Mouse (Mus musculus): Measurements from ENCODE around the gene Rnasek. TPM values are rescaled to one million over a fixed set of nuclear protein-coding genes. Genes with fewer than 3 reads are reported as not detected.

The Rnasek gene
- polyA plus RNA-seq, 1 experiment from 2014 or later = 227 TPM

DNA sequence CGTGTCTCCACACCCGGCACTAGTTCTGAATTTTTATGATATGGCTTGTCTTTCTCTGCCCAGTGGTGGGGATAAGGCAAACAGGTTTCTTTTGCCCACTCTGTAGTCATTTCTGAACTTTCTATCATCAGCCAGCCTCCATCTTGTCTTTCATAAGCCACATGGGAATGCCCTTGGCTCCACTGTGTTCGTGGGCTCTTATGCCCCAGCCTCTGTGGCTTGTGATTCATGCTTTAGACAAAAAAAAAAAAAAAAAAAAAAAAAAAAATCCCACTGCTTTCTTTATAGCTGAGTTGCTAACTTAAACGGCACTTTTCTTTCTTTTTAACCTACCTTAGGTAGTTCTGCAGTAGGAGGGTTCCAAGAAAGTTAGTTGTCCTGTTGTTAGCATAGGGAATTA, 47.5 kb downstream of the Rnasek start:
- Histone ChIP-seq H3K4me2 (no peak overlapping the region), H3K9me3 (replicated peaks) (peaks cover 4% of the 10 kb centered on the region; the same call in 1 of the 2 replicates), H3K36me3 (ENCODE audit: poor library complexity, severe bottlenecking) (no peaks in the 10 kb centered on the region), H3K27me3 (no peaks in the 10 kb centered on the region), H3K4me3 (no peak overlapping the region), H3K9ac (no peak overlapping the region), H3K27ac (no peak overlapping the region), H3K4me1 (no peaks in the 10 kb centered on the region)
- ATAC-seq = no peak
- WGBS = 87% methylated on average over 4 of the region's 4 CpGs

DNA sequence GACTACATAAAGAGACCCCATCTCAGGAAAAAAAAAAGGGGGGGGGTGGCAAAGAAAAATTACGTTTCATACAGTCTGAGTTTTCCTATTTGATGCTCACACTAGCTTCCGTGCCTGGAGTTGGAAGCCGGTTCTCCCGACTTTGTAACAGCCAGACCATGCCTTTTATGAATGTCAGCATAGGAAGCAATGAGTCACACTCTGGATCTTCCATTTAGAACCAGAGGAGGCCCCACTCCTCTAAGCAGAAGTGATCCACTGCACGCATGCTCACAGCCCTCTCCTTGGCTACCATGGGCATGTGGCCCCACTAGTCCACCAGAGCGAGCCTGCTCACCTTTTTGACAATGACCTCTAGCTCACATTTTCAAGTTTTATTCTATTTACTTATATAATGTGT, 48.5 kb downstream of the Rnasek start:
- H3K9ac ChIP-seq = no peak overlapping the region
- 86% methylated on average over 6 of the region's 6 CpGs for WGBS

GRCm38 (mm10) chr11:70189319-70190134, 50.1 kb downstream of the Rnasek start:
- H3K9me3 ChIP-seq (replicated peaks) = no peaks in the 10 kb centered on the region
- no peaks in the 10 kb centered on the region for H3K27me3 ChIP-seq
- no peak overlapping the region for H3K27ac ChIP-seq
- WGBS = 88% methylated on average over 28 of the region's 28 CpGs
- no peak for ATAC-seq
- no peaks in the 10 kb centered on the region for H3K4me1 ChIP-seq
- H3K4me3 ChIP-seq = no peak overlapping the region
- no peak overlapping the region for H3K4me2 ChIP-seq
- no peaks in the 10 kb centered on the region for H3K36me3 ChIP-seq (ENCODE audit: poor library complexity, severe bottlenecking)
- no peak overlapping the region for H3K9ac ChIP-seq

More for the DNA sequence above, 48.5 kb downstream of the Rnasek start:
- H3K4me2 ChIP-seq = no peak overlapping the region
- H3K27me3 ChIP-seq = no peaks in the 10 kb centered on the region
- no peaks in the 10 kb centered on the region for H3K4me1 ChIP-seq
- H3K9me3 ChIP-seq (replicated peaks) = peaks cover 4% of the 10 kb centered on the region; the same call in 1 of the 2 replicates
- H3K27ac ChIP-seq = no peak overlapping the region
- H3K36me3 ChIP-seq (ENCODE audit: poor library complexity, severe bottlenecking) = no peaks in the 10 kb centered on the region
- no peak overlapping the region for H3K4me3 ChIP-seq
- ATAC-seq = no peak

MicroRNAs encoded within 50 kb of the gene (microRNA counts, 519-probe panel; counts per million panel counts)
- microRNA mmu-miR-195 = 177 counts per million, percentile 53 among the panel's probes with 10 or more counts
- microRNA mmu-miR-497 = 177 counts per million, percentile 53 among the panel's probes with 10 or more counts

Small RNA genes within 50 kb of the gene (microRNA-seq; reads per million reads assigned to microRNA genes)
- gene Mir195a (366 reads per million, percentile 68 among the genes with 10 or more reads in this experiment), gene Mir497 (not detected), gene Mir497b (not detected)

Other genes starting within 250 kb of the Rnasek start
- gene Gabarap, start 248.7 kb downstream of the Rnasek start, polyA plus RNA-seq (2015; fragmentation: Nextera tagmentation; extraction: Ambion mirVana) = 598 and 670 TPM in 2 replicates
- 78.5 and 79.9 TPM in 2 replicates for gene Phf23, start 244.1 kb downstream of the Rnasek start, polyA plus RNA-seq (2015; fragmentation: Nextera tagmentation; extraction: Ambion mirVana)
- gene Dvl2, start 239.2 kb downstream of the Rnasek start, polyA plus RNA-seq (2015; fragmentation: Nextera tagmentation; extraction: Ambion mirVana) = 31.8 and 35.4 TPM in 2 replicates
- gene Acadvl, start 224.4 kb downstream of the Rnasek start, polyA plus RNA-seq (2015; fragmentation: Nextera tagmentation; extraction: Ambion mirVana) = 48.7 and 51.3 TPM in 2 replicates
- gene Dlg4, start 222.9 kb downstream of the Rnasek start, polyA plus RNA-seq (2015; fragmentation: Nextera tagmentation; extraction: Ambion mirVana) = 26.2 and 31.1 TPM in 2 replicates
- gene Asgr1, start 185.8 kb downstream of the Rnasek start, polyA plus RNA-seq (2015; fragmentation: Nextera tagmentation; extraction: Ambion mirVana) = 0.37 and 0.59 TPM in 2 replicates
- gene Asgr2, start 147.2 kb downstream of the Rnasek start, polyA plus RNA-seq (2015; fragmentation: Nextera tagmentation; extraction: Ambion mirVana) = not detected in 2 replicates
- 0.32 TPM in 1 of 2 replicates, not detected in the other for gene Mgl2, start 109.5 kb downstream of the Rnasek start, polyA plus RNA-seq (2015; fragmentation: Nextera tagmentation; extraction: Ambion mirVana)
- 0.53 TPM in 1 of 2 replicates, not detected in the other for gene Clec10a, start 83.6 kb downstream of the Rnasek start, polyA plus RNA-seq (2015; fragmentation: Nextera tagmentation; extraction: Ambion mirVana)
- gene Slc16a11, start 27.1 kb downstream of the Rnasek start, polyA plus RNA-seq (2015; fragmentation: Nextera tagmentation; extraction: Ambion mirVana) = 1.8 and 2.2 TPM in 2 replicates
- 13.4 and 14.8 TPM in 2 replicates for gene Slc16a13, start 18.8 kb downstream of the Rnasek start, polyA plus RNA-seq (2015; fragmentation: Nextera tagmentation; extraction: Ambion mirVana)
- 4.3 and 4.7 TPM in 2 replicates for gene Bcl6b, start 10.0 kb downstream of the Rnasek start, polyA plus RNA-seq (2015; fragmentation: Nextera tagmentation; extraction: Ambion mirVana)
- 226 and 229 TPM in 2 replicates for gene 0610010K14Rik, start 1.9 kb downstream of the Rnasek start, polyA plus RNA-seq (2015; fragmentation: Nextera tagmentation; extraction: Ambion mirVana)
- 10.7 and 12.1 TPM in 2 replicates for gene Gm21988, start within 50 bp of the Rnasek start, polyA plus RNA-seq (2015; fragmentation: Nextera tagmentation; extraction: Ambion mirVana)
- 0.74 and 1.0 TPM in 2 replicates for gene Alox12, start 15.5 kb upstream of the Rnasek start, polyA plus RNA-seq (2015; fragmentation: Nextera tagmentation; extraction: Ambion mirVana)
- gene Alox12e, start 82.8 kb upstream of the Rnasek start, polyA plus RNA-seq (2015; fragmentation: Nextera tagmentation; extraction: Ambion mirVana) = not detected in 2 replicates
- gene Alox15, start 112.2 kb upstream of the Rnasek start, polyA plus RNA-seq (2015; fragmentation: Nextera tagmentation; extraction: Ambion mirVana) = 0.15 TPM in 1 of 2 replicates, not detected in the other
- 32.0 and 36.3 TPM in 2 replicates for gene Pelp1, start 170.2 kb upstream of the Rnasek start, polyA plus RNA-seq (2015; fragmentation: Nextera tagmentation; extraction: Ambion mirVana)
- gene Arrb2, start 192.8 kb upstream of the Rnasek start, polyA plus RNA-seq (2015; fragmentation: Nextera tagmentation; extraction: Ambion mirVana) = 33.0 and 33.2 TPM in 2 replicates
- gene Med11, start 212.1 kb upstream of the Rnasek start, polyA plus RNA-seq (2015; fragmentation: Nextera tagmentation; extraction: Ambion mirVana) = 36.6 and 40.8 TPM in 2 replicates
- gene Zmynd15, start 219.6 kb upstream of the Rnasek start, polyA plus RNA-seq (2015; fragmentation: Nextera tagmentation; extraction: Ambion mirVana) = 0.37 and 0.58 TPM in 2 replicates
- gene Cxcl16, start 220.1 kb upstream of the Rnasek start, polyA plus RNA-seq (2015; fragmentation: Nextera tagmentation; extraction: Ambion mirVana) = 0.71 and 0.83 TPM in 2 replicates